Mouse (Mus musculus) cerebellum, postnatal 25 days (tissue): ENCODE measurements around the gene Rgs7.
A peak's percentile ranks its signal among the peaks of the same experiment; 100 is the strongest.

Experiments used
- DNase-seq, 2 experiments: peaks; one replicate each; pipeline ENCODE4 v3.0.0; 2021; ENCODE audit warnings: mixed read lengths in 2 of 2

The Rgs7 gene

GRCm38 (mm10) chr1:175174918-175175675 lies 317.2 kb downstream of the Rgs7 start:
- peak; percentile 28 to 43 for DNase-seq

- no peak for DNase-seq
Observed at GRCm38 (mm10) chr1:175155469-175155868, 336.8 kb downstream of the Rgs7 start.

GRCm38 (mm10) chr1:175143051-175143450 lies 349.2 kb downstream of the Rgs7 start:
- DNase-seq: no peak

- peak; percentile 35 to 61 for DNase-seq
Observed at GRCm38 (mm10) chr1:175128525-175128924, 363.8 kb downstream of the Rgs7 start.

GRCm38 (mm10) chr1:175124416-175124815 lies 367.9 kb downstream of the Rgs7 start:
- peak; percentile 16 to 42 for DNase-seq

GRCm38 (mm10) chr1:175118904-175119555 lies 373.3 kb downstream of the Rgs7 start:
- DNase-seq: peak; percentile 16 to 55

GRCm38 (mm10) chr1:175108270-175108860 lies 383.9 kb downstream of the Rgs7 start:
- DNase-seq: no peak

GRCm38 (mm10) chr1:175106315-175106714 lies 386.0 kb downstream of the Rgs7 start:
- no peak for DNase-seq

GRCm38 (mm10) chr1:175105426-175105825 lies 386.9 kb downstream of the Rgs7 start:
- DNase-seq: no peak

GRCm38 (mm10) chr1:175097014-175097413 lies 395.3 kb downstream of the Rgs7 start:
- DNase-seq: no peak

- no peak for DNase-seq
Observed at GRCm38 (mm10) chr1:175082104-175082503, 410.2 kb downstream of the Rgs7 start.

- DNase-seq: no peak
Observed at GRCm38 (mm10) chr1:175079819-175080608, 412.3 kb downstream of the Rgs7 start.

- no peak for DNase-seq
Observed at GRCm38 (mm10) chr1:175073500-175074232, 418.6 kb downstream of the Rgs7 start.

- DNase-seq: no peak
Observed at GRCm38 (mm10) chr1:175069758-175070290, 422.5 kb downstream of the Rgs7 start.

- DNase-seq: peak; percentile 46 to 66
Observed at GRCm38 (mm10) chr1:175049121-175049520, 443.2 kb downstream of the Rgs7 start.

GRCm38 (mm10) chr1:175041167-175041817 lies 451.0 kb downstream of the Rgs7 start:
- DNase-seq: peak; percentile 55 to 81

GRCm38 (mm10) chr1:175040038-175040437 lies 452.3 kb downstream of the Rgs7 start:
- DNase-seq: no peak

- no peak for DNase-seq
Observed at GRCm38 (mm10) chr1:175039567-175039966, 452.7 kb downstream of the Rgs7 start.

- DNase-seq: no peak
Observed at GRCm38 (mm10) chr1:175035461-175035860, 456.8 kb downstream of the Rgs7 start.

- DNase-seq: no peak
Observed at GRCm38 (mm10) chr1:175032015-175032414, 460.3 kb downstream of the Rgs7 start.

GRCm38 (mm10) chr1:175028716-175029204 lies 463.5 kb downstream of the Rgs7 start:
- peak; percentile 33 to 44 for DNase-seq
